Mouse (Mus musculus) forelimb bud, embryonic 11.5 days (tissue): Measurements from ENCODE around the gene Swi5.
A peak's percentile ranks its signal among the peaks of the same experiment; 100 is the strongest.
"Not testable (repeated sequence)": the region's sequence is repeated elsewhere in the genome, so short reads cannot be mapped to it uniquely, and the experiment has no call there.

Experiments used
- DNase-seq: peaks from one replicate; pipeline ENCODE4 v3.0.0-alpha.2; 2012; ENCODE audit warnings: low read depth, low spot score

The Swi5 gene

DNA sequence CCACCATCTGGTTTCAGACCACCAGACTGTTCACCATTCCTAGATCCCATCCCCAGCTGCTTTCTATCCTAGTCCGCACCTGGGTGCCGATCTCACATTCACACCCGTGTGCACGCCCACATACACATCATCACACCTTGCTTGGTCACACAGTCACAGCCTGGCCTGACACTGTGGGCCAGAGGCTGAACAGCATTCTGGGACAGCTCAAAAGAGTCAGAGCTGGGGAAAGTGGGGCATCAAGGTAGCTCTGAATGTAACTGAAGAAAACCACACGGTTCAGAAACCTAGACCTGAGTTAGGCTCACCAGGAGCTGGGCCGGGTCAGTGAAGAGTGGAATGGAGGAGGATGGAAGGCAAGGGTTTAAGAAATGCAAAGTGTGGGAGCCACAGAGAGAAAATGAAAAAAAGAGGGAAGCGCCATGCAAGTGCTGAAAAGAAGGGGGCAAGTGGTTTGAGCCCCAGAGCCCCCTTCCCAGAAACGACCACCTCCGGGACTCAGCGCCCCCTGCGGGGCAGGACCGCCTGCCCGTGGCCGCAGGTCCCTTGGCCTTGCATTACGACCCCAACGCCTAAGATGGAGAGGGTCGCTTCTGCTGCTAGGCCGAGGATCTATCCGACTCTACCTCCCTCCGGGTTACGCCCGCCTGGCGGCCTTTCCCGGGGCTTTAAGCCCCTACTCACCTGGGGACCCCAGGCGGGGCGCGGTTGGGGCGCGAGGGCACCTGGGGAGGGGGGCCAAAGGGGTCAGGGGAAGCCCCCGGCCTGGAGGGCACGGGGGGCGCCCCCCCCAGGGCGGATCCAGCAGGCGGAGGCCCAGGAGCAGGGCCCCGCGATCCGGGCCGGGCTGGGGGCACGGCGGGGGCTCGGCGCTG is 23.8 kb upstream of the Swi5 start:
- DNase-seq = no peak

- DNase-seq = no peak
Observed at GRCm38 (mm10) chr2:32310096-32310845, 22.4 kb upstream of the Swi5 start.

- no peak for DNase-seq
Observed at GRCm38 (mm10) chr2:32308870-32309568, 21.1 kb upstream of the Swi5 start.

DNA sequence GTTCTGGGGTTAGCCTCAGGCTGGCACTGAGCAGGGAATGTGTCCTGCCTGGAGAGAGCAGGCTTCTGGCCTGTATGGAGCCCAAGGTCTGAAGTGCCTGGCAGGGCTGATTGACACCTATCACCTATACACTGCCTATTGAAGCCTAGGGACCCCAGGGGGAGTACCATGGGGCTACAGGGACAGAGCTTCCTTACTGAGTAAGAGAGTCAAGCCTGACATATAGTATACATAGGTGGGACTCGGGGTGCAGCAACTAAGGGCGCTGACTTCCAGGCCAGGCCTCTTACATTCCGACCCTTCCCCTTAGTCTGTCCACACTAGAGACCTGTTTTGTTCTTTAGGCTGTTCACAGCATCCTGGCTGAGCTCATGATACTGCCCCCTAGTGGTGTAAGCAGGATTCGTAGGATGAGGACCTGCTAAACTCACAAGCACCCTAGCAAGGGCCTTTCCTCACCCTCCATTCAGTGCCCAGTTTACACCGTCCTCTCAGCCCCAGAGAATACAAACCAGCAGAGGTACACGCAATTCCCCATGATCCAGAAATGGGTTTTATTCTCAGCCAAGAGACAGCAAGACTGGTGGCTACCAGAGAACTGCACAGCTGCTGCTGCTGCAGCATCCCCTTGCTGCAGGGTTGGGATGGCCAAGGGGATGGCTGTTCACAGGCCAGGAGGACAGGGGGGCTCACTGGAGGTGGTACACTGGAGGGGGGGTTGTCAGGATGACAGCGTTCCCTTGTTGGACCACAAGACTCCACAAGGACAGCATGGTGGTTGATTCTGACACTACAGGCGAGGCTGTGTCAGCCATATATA is 20.3 kb upstream of the Swi5 start:
- DNase-seq = peak; percentile 83

- DNase-seq = no peak
Observed at GRCm38 (mm10) chr2:32307247-32307798, 19.4 kb upstream of the Swi5 start.

DNA sequence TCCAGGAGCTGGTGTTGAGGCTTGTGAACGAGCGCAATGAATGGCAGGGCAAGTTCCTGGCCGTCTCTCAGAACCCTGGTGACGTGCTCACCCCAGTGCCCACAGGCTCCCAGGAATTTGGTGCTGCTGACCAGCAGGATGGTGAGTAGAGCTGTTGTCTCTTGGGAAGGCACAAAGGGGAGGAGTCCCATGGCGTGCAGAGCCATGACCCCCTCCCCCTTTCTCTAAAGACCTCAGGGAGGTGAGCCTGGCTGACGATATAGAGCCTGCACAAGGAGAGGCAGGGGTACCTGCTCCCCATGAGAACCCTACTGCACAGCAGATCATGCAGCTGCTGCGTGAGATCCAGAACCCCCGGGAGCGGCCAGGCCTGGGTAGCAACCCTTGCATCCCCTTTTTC is 18.3 kb upstream of the Swi5 start:
- DNase-seq = no peak

DNA sequence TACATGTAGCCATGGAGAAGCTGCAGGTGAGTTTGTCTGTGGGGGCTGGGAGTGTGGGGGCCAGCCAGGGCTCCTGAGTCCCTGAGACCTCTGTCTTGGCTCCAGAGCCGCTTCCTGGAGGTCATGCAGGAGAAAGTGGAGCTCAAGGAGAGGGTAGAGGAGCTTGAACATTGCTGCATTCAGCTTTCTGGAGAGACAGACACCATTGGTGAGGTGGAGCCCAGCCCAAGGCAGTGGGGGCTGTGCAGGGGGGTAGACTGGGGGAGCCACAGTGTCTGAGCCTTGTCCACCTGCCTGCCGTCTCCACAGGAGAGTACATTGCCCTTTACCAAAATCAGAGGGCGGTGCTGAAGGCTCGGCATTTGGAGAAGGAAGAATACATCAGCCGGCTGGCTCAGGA is 17.8 kb upstream of the Swi5 start:
- DNase-seq = no peak

DNA sequence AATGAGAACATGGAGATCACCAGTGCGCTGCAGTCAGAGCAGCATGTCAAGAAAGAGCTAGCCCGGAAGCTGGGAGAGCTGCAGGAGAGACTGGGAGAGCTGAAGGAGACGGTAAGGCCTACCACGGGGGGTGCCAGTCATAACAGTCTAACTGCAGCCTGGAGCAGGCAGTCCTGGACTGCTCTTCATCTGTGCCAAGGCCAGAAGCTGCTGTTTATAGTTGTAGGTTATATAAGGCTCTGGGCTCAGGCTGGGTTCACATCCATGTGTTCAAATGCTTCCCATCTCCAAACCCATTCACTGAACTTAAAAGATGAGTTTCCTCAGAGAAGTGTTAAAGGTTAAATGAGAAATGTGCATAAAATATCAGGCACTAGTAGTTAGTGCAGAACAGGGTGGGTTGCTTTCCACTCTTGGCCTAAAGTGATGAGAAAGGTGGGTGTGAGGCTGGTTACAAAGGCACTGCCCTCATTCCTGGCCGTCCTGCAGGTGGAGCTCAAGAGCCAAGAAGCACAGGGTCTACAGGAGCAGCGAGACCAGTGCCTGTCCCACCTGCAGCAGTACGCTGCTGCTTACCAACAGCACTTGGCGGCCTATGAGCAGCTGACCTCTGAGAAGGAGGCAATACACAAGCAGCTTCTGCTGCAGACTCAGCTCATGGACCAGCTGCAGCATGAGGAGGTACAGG is 16.4 kb upstream of the Swi5 start:
- DNase-seq = peak; percentile 80

- no peak for DNase-seq
Observed at GRCm38 (mm10) chr2:32302952-32303351, 15.1 kb upstream of the Swi5 start.

DNA sequence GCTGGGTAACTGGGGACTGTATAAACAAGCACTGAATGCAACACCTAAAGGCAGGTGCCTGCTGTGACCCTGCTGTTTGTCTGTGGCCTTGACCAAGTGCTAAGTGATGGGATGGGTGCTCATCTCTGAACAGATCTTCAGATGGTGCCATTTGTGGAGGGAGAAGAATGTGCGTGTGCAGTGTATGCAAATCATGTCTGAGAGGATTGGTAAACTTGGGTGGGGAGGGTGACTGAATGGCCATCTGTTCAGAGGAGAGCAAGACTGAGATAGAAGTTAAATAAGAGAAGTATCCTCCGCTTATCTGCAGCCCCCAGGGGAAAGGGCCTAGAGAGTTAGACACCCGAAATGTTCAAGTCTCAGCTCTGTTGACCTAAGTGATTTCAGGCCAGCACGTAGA is 11.6 kb upstream of the Swi5 start:
- no peak for DNase-seq

- DNase-seq = not testable (repeated sequence)
Observed at GRCm38 (mm10) chr2:32295842-32296241, 8.0 kb upstream of the Swi5 start.

GRCm38 (mm10) chr2:32295285-32295684 is 7.4 kb upstream of the Swi5 start:
- DNase-seq = no peak

- DNase-seq = no peak
Observed at GRCm38 (mm10) chr2:32294348-32294747, 6.5 kb upstream of the Swi5 start.

DNA sequence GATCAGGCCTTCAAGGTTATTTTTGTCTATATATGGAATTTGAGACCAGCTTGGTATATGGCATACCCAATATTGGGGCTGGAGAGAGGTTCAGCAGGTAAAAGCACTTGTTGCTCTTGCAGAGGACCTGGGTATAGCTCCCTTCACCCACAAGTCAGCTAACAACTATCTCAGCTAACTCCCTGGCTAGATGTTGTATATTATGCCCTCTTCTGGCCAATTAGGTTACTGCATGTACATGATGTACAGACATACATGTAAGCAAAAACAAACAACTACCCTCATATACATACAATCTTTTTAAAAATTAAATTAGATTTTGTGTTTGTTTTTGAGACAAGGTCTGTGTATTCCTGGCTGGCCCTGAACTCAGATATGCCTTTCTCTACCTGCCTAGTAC is 1.7 kb upstream of the Swi5 start:
- peak; percentile 60 for DNase-seq

GRCm38 (mm10) chr2:32288371-32288931 is 576 bp upstream of the Swi5 start:
- DNase-seq = peak; percentile 45

- DNase-seq = no peak
Observed at GRCm38 (mm10) chr2:32287334-32287840, 488 bp downstream of the Swi5 start, which contains the start of gene Golga2. Golga2 (plus strand) TSS chr2:32287384.

DNA sequence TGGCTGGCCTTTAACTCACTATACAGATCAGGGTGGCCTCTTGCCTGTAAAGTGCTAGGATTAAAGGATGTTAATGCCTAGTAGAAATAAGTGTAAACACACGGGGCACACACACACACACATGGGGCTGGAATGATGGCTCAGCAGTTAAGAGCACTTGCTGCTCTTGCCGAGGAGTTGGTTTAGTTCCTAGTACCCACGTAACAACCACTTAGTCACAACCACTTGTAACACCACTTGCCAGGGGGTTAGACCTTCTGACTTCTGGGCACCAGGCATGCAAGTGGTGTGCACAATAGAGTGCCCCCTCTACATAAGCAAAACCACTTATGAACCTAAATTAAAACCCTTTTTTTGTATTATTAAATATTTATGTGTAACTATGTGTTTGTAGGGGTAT is 3.9 kb downstream of the Swi5 start:
- DNase-seq = no peak

GRCm38 (mm10) chr2:32282727-32283126 is 5.1 kb downstream of the Swi5 start:
- DNase-seq = peak; percentile 40

DNA sequence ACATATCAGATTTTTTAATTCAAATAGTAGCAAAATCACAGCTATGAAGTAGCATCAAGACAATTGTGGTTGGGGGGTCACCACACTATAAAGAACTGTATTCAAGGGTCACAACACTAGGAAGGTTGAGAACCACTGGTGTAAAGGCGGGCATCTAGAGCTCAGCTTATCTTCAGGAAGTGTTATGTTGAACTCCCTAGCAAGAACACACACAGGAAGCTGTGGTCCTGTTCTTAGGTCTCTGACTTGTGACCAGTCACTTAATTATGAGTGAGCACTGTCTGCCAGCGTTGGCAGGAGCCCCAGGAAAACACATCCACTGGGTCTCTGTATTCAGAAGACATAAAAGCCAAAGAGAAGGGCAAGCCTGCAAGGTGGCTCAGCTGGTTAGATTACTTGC is 5.6 kb downstream of the Swi5 start:
- no peak for DNase-seq

GRCm38 (mm10) chr2:32275823-32276222 is 12.1 kb downstream of the Swi5 start:
- no peak for DNase-seq
